Mouse (Mus musculus) B cell, adult (primary cell): ENCODE data around the gene Olfr676. TPM values are rescaled to one million over a fixed set of nuclear protein-coding genes. Genes with fewer than 3 reads are reported as not detected.

ENCODE experiments used
- total RNA-seq: library from RNA; stranded (reverse); gene quantifications from 4 replicates; pipeline ENCODE4 v1.2.4, GENCODE M21; 2023; ENCODE audit not compliant: inconsistent age

The Olfr676 gene
- not detected in 4 replicates for total RNA-seq

DNA sequence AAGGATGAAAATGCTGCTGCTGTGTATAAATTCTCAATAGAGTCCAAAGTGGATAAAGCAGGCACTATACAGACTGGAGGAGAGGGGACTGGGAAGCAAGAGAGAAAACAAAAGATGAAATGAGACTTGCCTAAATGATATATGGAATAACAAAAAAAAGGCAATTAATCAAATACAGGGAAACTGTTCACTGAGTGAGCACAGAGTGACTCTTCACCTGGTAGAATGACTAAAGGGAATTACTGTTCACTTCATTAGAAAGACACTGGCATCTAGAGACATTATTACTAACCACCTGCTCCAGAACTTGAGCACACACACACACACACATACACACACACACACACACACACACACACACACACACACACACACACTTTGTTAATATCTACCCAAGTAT lies at the start of gene Olfr676:
Olfr676 (plus strand) TSS at position 301 of the 400 bp plus-strand sequence.

GRCm38 (mm10) chr7:105001929-105002328 lies 30.6 kb upstream of the Olfr676 start, which contains the start of gene Olfr672:
TSS of gene Olfr672 (minus strand) at chr7:105002029.

DNA sequence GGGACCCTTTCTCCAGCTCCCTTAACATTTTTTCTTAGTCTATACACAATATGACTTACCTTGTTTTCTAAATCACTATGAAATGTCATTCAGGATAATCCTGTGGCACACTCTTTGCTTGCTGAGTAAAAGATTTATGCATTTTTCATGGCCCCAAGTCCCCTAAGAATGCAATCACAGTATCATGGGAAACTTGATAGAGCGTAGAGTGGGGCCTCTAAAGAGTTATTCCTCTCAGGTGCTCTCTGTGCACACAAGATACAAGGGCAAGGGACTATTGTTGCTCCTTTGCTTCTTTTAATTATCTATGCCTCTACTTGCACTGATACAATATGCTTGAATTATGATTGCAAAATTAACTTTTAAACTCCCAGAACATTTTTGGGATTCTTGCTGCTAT lies 4.1 kb upstream of the Olfr676 start, which contains the start of gene Olfr675:
Olfr675 (minus strand) TSS at position 101 of the 400 bp plus-strand sequence.

GRCm38 (mm10) chr7:105064175-105064574 lies 31.7 kb downstream of the Olfr676 start, which contains the start of gene Olfr678:
TSS of gene Olfr678 (plus strand) at chr7:105064475.

DNA sequence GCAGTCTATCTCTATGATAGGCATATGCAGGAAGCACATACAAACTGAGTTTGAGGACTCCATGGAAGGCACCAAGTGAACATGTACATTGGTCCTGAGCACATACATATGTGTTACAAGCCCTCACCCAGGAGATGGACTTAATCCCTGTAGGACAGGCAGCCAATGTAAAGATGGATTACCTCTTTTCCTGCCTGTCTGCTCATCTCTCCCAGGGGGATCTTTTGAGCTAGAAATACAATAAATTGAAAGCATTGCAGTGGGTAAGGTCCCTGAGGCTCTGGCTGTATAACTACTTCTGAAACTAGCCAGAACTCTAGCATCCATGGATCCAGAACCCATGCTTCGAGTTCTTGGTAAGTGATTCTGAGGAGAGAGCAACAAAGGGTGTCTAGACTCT lies 48.4 kb downstream of the Olfr676 start, which contains the start of gene Olfr679:
Olfr679 (plus strand) TSS at position 301 of the 400 bp plus-strand sequence.

Other genes starting within 250 kb of the Olfr676 start
- not detected in 4 replicates for gene Usp17lb, start 190.1 kb upstream of the Olfr676 start, total RNA-seq
- gene Usp17la, start 175.7 kb upstream of the Olfr676 start, total RNA-seq, result not detected in 4 replicates
- not detected in 4 replicates for gene Olfr665, start 154.7 kb upstream of the Olfr676 start, total RNA-seq
- gene Olfr666, start 136.7 kb upstream of the Olfr676 start, total RNA-seq, result not detected in 4 replicates
- gene Olfr667, start 111.2 kb upstream of the Olfr676 start, total RNA-seq, result not detected in 4 replicates
- gene Olfr668, start 104.6 kb upstream of the Olfr676 start, total RNA-seq, result not detected in 4 replicates
- not detected in 4 replicates for gene Olfr669, start 98.5 kb upstream of the Olfr676 start, total RNA-seq
- gene Olfr670, start 70.1 kb upstream of the Olfr676 start, total RNA-seq, result not detected in 4 replicates
- not detected in 4 replicates for gene Olfr671, start 53.6 kb upstream of the Olfr676 start, total RNA-seq
- not detected in 4 replicates for gene Olfr672, start 30.7 kb upstream of the Olfr676 start, total RNA-seq
- gene Olfr675, start 4.2 kb upstream of the Olfr676 start, total RNA-seq, result not detected in 4 replicates
- gene Olfr677, start 18.7 kb downstream of the Olfr676 start, total RNA-seq, result not detected in 4 replicates
- not detected in 4 replicates for gene Olfr678, start 31.8 kb downstream of the Olfr676 start, total RNA-seq
- gene Olfr679, start 48.5 kb downstream of the Olfr676 start, total RNA-seq, result not detected in 4 replicates
- gene Olfr680-ps1, start 60.1 kb downstream of the Olfr676 start, total RNA-seq, result not detected in 4 replicates
- not detected in 4 replicates for gene Olfr681, start 84.1 kb downstream of the Olfr676 start, total RNA-seq
- not detected in 4 replicates for gene Olfr683, start 114.3 kb downstream of the Olfr676 start, total RNA-seq
- gene Olfr684, start 131.0 kb downstream of the Olfr676 start, total RNA-seq, result not detected in 4 replicates
- gene Olfr685, start 153.3 kb downstream of the Olfr676 start, total RNA-seq, result not detected in 4 replicates
- gene Olfr686, start 174.8 kb downstream of the Olfr676 start, total RNA-seq, result not detected in 4 replicates